Mouse (Mus musculus) intestine, embryonic 16.5 days (tissue): Measurements from ENCODE around the gene 1600014C23Rik. TPM values are rescaled to one million over a fixed set of nuclear protein-coding genes. Genes with fewer than 3 reads are reported as not detected.

Experiments
- ATAC-seq: fragments of 200-750 bp; cut with Nextera tagmentation; 2 replicates; pipeline ENCODE4 v1.8.0; 2017; ENCODE audit warnings: moderate TSS enrichment, moderate library complexity
- H3K27ac ChIP-seq: fragments of 300-500 bp; sonication (generic); 2 replicates; pipeline ENCODE4 v1.5.1; 2014; ENCODE audit warnings: mild to moderate bottlenecking, low read length
- H3K27me3 ChIP-seq: fragments of 300-500 bp; sonication (generic); replicated peaks from 2 replicates; pipeline ENCODE4 v1.6.1; 2014; ENCODE audit warnings: low read length, control low read depth, mixed read lengths; ENCODE audit not compliant: control insufficient read depth, insufficient read depth
- H3K36me3 ChIP-seq: fragments of 300-500 bp; sonication (generic); 2 replicates; pipeline ENCODE4 v1.6.1; 2014; ENCODE audit warnings: low read length, control low read depth; ENCODE audit not compliant: control insufficient read depth, insufficient read depth
- H3K4me1 ChIP-seq: fragments of 300-500 bp; sonication (generic); 2 replicates; pipeline ENCODE4 v1.6.1; 2014; ENCODE audit warnings: low read length, control low read depth, mixed read lengths; ENCODE audit not compliant: control insufficient read depth, insufficient read depth
- H3K4me2 ChIP-seq: fragments of 300-500 bp; sonication (generic); 2 replicates; pipeline ENCODE4 v1.6.1; 2014; ENCODE audit warnings: low read depth, low read length, control low read depth
- H3K4me3 ChIP-seq: fragments of 300-500 bp; sonication (generic); 2 replicates; pipeline ENCODE4 v1.5.1; 2014; ENCODE audit warnings: mild to moderate bottlenecking, low read length
- H3K9ac ChIP-seq: fragments of 300-500 bp; sonication (generic); 2 replicates; pipeline ENCODE4 v1.6.1; 2014; ENCODE audit warnings: low read depth, low read length
- H3K9me3 ChIP-seq: fragments of 300-500 bp; sonication (generic); 2 replicates; pipeline ENCODE4 v1.6.1; 2016; ENCODE audit warnings: low read length, control low read depth; ENCODE audit not compliant: control insufficient read depth
- WGBS: fragments of 180-500 bp; shearing (Covaris S2); extraction: QIAGEN DNeasy Blood & Tissue Kit; methylation state at CpG from one replicate; pipeline ENCODE4 v1.1.7; 2014; 5-methylcytosine and 5-hydroxymethylcytosine counted together
- polyA plus RNA-seq: library from polyadenylated mRNA; unstranded; fragments of >200 nt; fragmentation: Nextera tagmentation; extraction: Ambion mirVana; gene quantifications from 2 replicates; pipeline ENCODE4 v1.2.1, GENCODE M21; 2015

1600014C23Rik gene
- polyA plus RNA-seq, 1 experiment from 2014 or later, result 0.76 TPM

GRCm38 (mm10) chr17:45733038-45733734, 458 bp downstream of the 1600014C23Rik start:
- 74% methylated on average over 19 of the region's 19 CpGs for WGBS
- Histone ChIP-seq H3K4me1 (peaks cover 36% of the 10 kb centered on the region), H3K9ac (peak overlapping the region; percentile 71), H3K4me2 (peak overlapping the region; percentile 92), H3K9me3 (no peaks in the 10 kb centered on the region), H3K27ac (no peak overlapping the region; the same call in 1 of the 2 replicates), H3K36me3 (no peaks in the 10 kb centered on the region), H3K27me3 (peaks cover 5% of the 10 kb centered on the region; the same call in 1 of the 2 replicates), H3K4me3 (peak overlapping the region; percentile 44; the same call in 1 of the 2 replicates)
- no peak for ATAC-seq

GRCm38 (mm10) chr17:45731172-45731864, 2.3 kb downstream of the 1600014C23Rik start:
- Histone ChIP-seq H3K9ac (no peak overlapping the region; the same call in 1 of the 2 replicates), H3K27ac (no peak overlapping the region), H3K4me2 (no peak overlapping the region), H3K9me3 (no peaks in the 10 kb centered on the region), H3K36me3 (no peaks in the 10 kb centered on the region), H3K4me3 (no peak overlapping the region), H3K4me1 (peaks cover 30% of the 10 kb centered on the region), H3K27me3 (peaks cover 5% of the 10 kb centered on the region; the same call in 1 of the 2 replicates)
- ATAC-seq, result no peak
- 24% methylated on average over 9 of the region's 9 CpGs for WGBS

- H3K9ac ChIP-seq, result no peak overlapping the region
- H3K36me3 ChIP-seq, result no peaks in the 10 kb centered on the region
- no peak overlapping the region for H3K4me3 ChIP-seq
- H3K9me3 ChIP-seq, result no peaks in the 10 kb centered on the region
- no peak overlapping the region for H3K27ac ChIP-seq
- 89% methylated on average over 4 of the region's 4 CpGs for WGBS
- H3K4me2 ChIP-seq, result no peak overlapping the region
- ATAC-seq, result no peak
- peaks cover 5% of the 10 kb centered on the region; the same call in 1 of the 2 replicates for H3K27me3 ChIP-seq
- peaks cover 24% of the 10 kb centered on the region for H3K4me1 ChIP-seq
Measured at GRCm38 (mm10) chr17:45730696-45731095, 2.9 kb downstream of the 1600014C23Rik start.

GRCm38 (mm10) chr17:45729387-45729786, 4.3 kb downstream of the 1600014C23Rik start:
- 58% methylated on average over 10 of the region's 10 CpGs for WGBS
- ATAC-seq, result no peak
- H3K27ac ChIP-seq, result no peak overlapping the region
- H3K9ac ChIP-seq, result no peak overlapping the region
- H3K36me3 ChIP-seq, result no peaks in the 10 kb centered on the region
- H3K4me3 ChIP-seq, result no peak overlapping the region
- peaks cover 5% of the 10 kb centered on the region; the same call in 1 of the 2 replicates for H3K27me3 ChIP-seq
- peaks cover 12% of the 10 kb centered on the region for H3K4me1 ChIP-seq
- H3K4me2 ChIP-seq, result no peak overlapping the region
- no peaks in the 10 kb centered on the region for H3K9me3 ChIP-seq

GRCm38 (mm10) chr17:45727983-45728723, 5.5 kb downstream of the 1600014C23Rik start:
- Histone ChIP-seq H3K9me3 (no peaks in the 10 kb centered on the region), H3K4me1 (peaks cover under 1% of the 10 kb centered on the region; the same call in 1 of the 2 replicates), H3K27me3 (peaks cover 2% of the 10 kb centered on the region; the same call in 1 of the 2 replicates), H3K9ac (0 out of 2 replicates have a peak overlapping the region, but pooled peaks have one; percentile 6), H3K27ac (no peak overlapping the region), H3K4me2 (no peak overlapping the region), H3K4me3 (no peak overlapping the region), H3K36me3 (no peaks in the 10 kb centered on the region)
- ATAC-seq, result no peak
- WGBS, result 65% methylated on average over 8 of the region's 8 CpGs

- WGBS, result 66% methylated on average over 2 of the region's 2 CpGs
- no peak overlapping the region for H3K4me2 ChIP-seq
- H3K9me3 ChIP-seq, result no peaks in the 10 kb centered on the region
- no peak overlapping the region for H3K9ac ChIP-seq
- no peaks in the 10 kb centered on the region for H3K4me1 ChIP-seq
- no peaks in the 10 kb centered on the region for H3K36me3 ChIP-seq
- no peak overlapping the region for H3K27ac ChIP-seq
- H3K4me3 ChIP-seq, result no peak overlapping the region
- ATAC-seq, result no peak
- H3K27me3 ChIP-seq, result no peaks in the 10 kb centered on the region
Measured at GRCm38 (mm10) chr17:45727481-45727880, 6.2 kb downstream of the 1600014C23Rik start.

GRCm38 (mm10) chr17:45726249-45726648, 7.4 kb downstream of the 1600014C23Rik start:
- Histone ChIP-seq H3K9ac (peak overlapping the region; percentile 55), H3K4me3 (peak overlapping the region; percentile 27), H3K27ac (peak overlapping the region; percentile 88), H3K9me3 (no peaks in the 10 kb centered on the region), H3K36me3 (no peaks in the 10 kb centered on the region), H3K4me1 (no peaks in the 10 kb centered on the region), H3K27me3 (no peaks in the 10 kb centered on the region), H3K4me2 (peak overlapping the region; percentile 44)
- peak; percentile 88 for ATAC-seq
- WGBS, result 36% methylated on average over 7 of the region's 7 CpGs

GRCm38 (mm10) chr17:45724574-45724921, 9.1 kb downstream of the 1600014C23Rik start:
- Histone ChIP-seq H3K9me3 (no peaks in the 10 kb centered on the region), H3K36me3 (no peaks in the 10 kb centered on the region), H3K27ac (no peak overlapping the region), H3K9ac (no peak overlapping the region), H3K4me1 (no peaks in the 10 kb centered on the region), H3K4me2 (0 out of 2 replicates have a peak overlapping the region, but pooled peaks have one; percentile 80), H3K4me3 (no peak overlapping the region), H3K27me3 (no peaks in the 10 kb centered on the region)
- WGBS, result 88% methylated on average over 10 of the region's 10 CpGs
- ATAC-seq, result no peak
